ENCODE assay signal across 20 mouse cellular contexts in the genomic region with DNA sequence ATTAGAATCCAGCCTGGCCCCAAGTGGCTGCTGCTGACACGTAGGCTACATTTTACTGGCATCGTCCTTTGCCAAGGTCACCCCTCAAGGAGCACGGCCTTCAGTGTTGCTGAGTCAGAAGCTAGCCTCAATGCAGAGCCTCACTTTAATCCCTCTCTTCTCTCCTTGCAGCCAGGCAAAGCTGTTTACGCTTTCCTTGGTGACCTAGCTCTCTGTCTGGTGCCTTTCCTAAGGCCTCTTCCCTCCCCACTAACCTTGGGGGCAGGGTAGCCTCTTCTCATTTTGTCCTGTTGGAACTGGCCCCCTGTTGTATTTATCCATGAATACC. TPM values are rescaled to one million over a fixed set of nuclear protein-coding genes. Genes with fewer than 3 reads are reported as not detected.
A peak's percentile ranks its signal among the peaks of the same experiment; 100 is the strongest.
DNase-seq lines count a peak whose midpoint lies in the region; ATAC-seq and TF ChIP-seq lines count a peak whose summit lies in the region.
"Had no signal": no experiment of that assay in that cellular context is flagged by ENCODE, and none has a peak within 500 bp of the region (broad histone marks: within the 10 kb centered on the region; RNA-seq: fewer than 3 reads in every experiment).

No protein-coding gene starts in this region.

- peak overlapping the region; percentile 69; the same call in 1 of the 2 replicates for H3K27ac ChIP-seq in gastrocnemius, adult 2 months
- H3K27ac ChIP-seq in midbrain, embryonic 14.5 days (replicated peaks; ENCODE audit: low read depth, low read length) = no peak overlapping the region
- no peak overlapping the region for H3K27ac ChIP-seq in midbrain, embryonic 13.5 days
- H3K27ac ChIP-seq: forebrain, embryonic 13.5 days; hindbrain, embryonic 10.5 days; hindbrain, postnatal 0 days; kidney, embryonic 15.5 days; limb, embryonic 12.5 days; liver, embryonic 12.5 days; neural tube, embryonic 12.5 days had no signal

- no peaks in the 10 kb centered on the region for H3K9me3 ChIP-seq in midbrain, embryonic 14.5 days (ENCODE audit: control insufficient read depth, low read length)
- no peaks in the 10 kb centered on the region for H3K9me3 ChIP-seq in midbrain, embryonic 13.5 days
- H3K9me3 ChIP-seq: forebrain, embryonic 13.5 days; hindbrain, embryonic 10.5 days; kidney, embryonic 15.5 days; limb, embryonic 12.5 days; liver, embryonic 12.5 days; neural tube, embryonic 12.5 days had no signal

- TF ChIP-seq CTCF in gastrocnemius, adult 2 months (IDR thresholded peaks at IDR 0.05) = no peak

- H3K4me3 ChIP-seq in gastrocnemius, adult 2 months = no peak overlapping the region
- H3K4me3 ChIP-seq in midbrain, embryonic 14.5 days (replicated peaks; ENCODE audit: low read depth, low read length) = no peak overlapping the region
- H3K4me3 ChIP-seq in midbrain, embryonic 13.5 days (replicated peaks) = no peak overlapping the region
- H3K4me3 ChIP-seq: erythroblast, embryonic 14.5 days; forebrain, embryonic 13.5 days; hindbrain, embryonic 10.5 days; kidney, embryonic 15.5 days; limb, embryonic 12.5 days; liver, embryonic 12.5 days; neural tube, embryonic 12.5 days had no signal

- intact Hi-C loops in gastrocnemius, adult 2 months (cut with DNase I) = no loop called here
- intact Hi-C loops in gastrocnemius, postnatal 36 days (cut with DNase I) = no loop called here

- no peak overlapping the region for H3K4me2 ChIP-seq in midbrain, embryonic 14.5 days (ENCODE audit: low read length)
- no peak overlapping the region for H3K4me2 ChIP-seq in midbrain, embryonic 13.5 days (replicated peaks)
- H3K4me2 ChIP-seq: forebrain, embryonic 13.5 days; kidney, embryonic 15.5 days; limb, embryonic 12.5 days; liver, embryonic 12.5 days; lung, embryonic 14.5 days; neural tube, embryonic 12.5 days had no signal

- H3K9ac ChIP-seq in midbrain, embryonic 14.5 days (replicated peaks; ENCODE audit: low read length) = no peak overlapping the region
- H3K9ac ChIP-seq in midbrain, embryonic 13.5 days (replicated peaks) = no peak overlapping the region
- H3K9ac ChIP-seq: forebrain, embryonic 13.5 days; kidney, embryonic 15.5 days; limb, embryonic 12.5 days; liver, embryonic 12.5 days; lung, embryonic 14.5 days; neural tube, embryonic 12.5 days had no signal

- WGBS in midbrain, embryonic 14.5 days = 18% methylated on average over 4 of the region's 4 CpGs
- 21% methylated on average over 4 of the region's 4 CpGs for WGBS in midbrain, embryonic 13.5 days

- peak; percentile 27 for DNase-seq in gastrocnemius, adult 2 months
- DNase-seq in gastrocnemius, postnatal 36 days = no peak
- DNase-seq in midbrain, embryonic 14.5 days = peak; percentile 13
- peak; percentile 84 to 91 for DNase-seq in adrenal gland, adult (ENCODE audit: inconsistent age in 2 of 2, low spot score in 1 of 2)
- peak; percentile 71 to 79 for DNase-seq in adrenal gland, postnatal 36 days
- DNase-seq in right cerebral cortex, postnatal 36 days (ENCODE audit: low spot score in 2 of 2) = no peak
- DNase-seq: thymus, adult 18-20 months had no signal

- no peaks in the 10 kb centered on the region for H3K36me3 ChIP-seq in midbrain, embryonic 14.5 days (ENCODE audit: control insufficient read depth, insufficient read depth, low read length)
- H3K36me3 ChIP-seq in midbrain, embryonic 13.5 days = no peaks in the 10 kb centered on the region
- H3K36me3 ChIP-seq: hindbrain, embryonic 10.5 days; kidney, embryonic 15.5 days; limb, embryonic 12.5 days; liver, embryonic 12.5 days; neural tube, embryonic 12.5 days had no signal

- no peaks in the 10 kb centered on the region for H3K27me3 ChIP-seq in midbrain, embryonic 14.5 days (ENCODE audit: control insufficient read depth, insufficient read depth, low read length)
- no peaks in the 10 kb centered on the region for H3K27me3 ChIP-seq in midbrain, embryonic 13.5 days
- H3K27me3 ChIP-seq: forebrain, embryonic 13.5 days; kidney, embryonic 15.5 days; neural tube, embryonic 12.5 days had no signal

- no peak for ATAC-seq in midbrain, embryonic 14.5 days (ENCODE audit: low FRiP score, low TSS enrichment)
- no peak for ATAC-seq in midbrain, embryonic 13.5 days
- no peak for ATAC-seq in megakaryocyte-erythroid progenitor cell, adult 5-6 weeks (replicated peaks; ENCODE audit: low FRiP score, low TSS enrichment, poor library complexity, severe bottlenecking)
- ATAC-seq: forebrain, embryonic 13.5 days; hindbrain, postnatal 0 days; intestine, postnatal 0 days; liver, embryonic 12.5 days had no signal

- H3K4me1 ChIP-seq in midbrain, embryonic 14.5 days (ENCODE audit: control insufficient read depth, insufficient read depth, low read length) = 0 out of 2 replicates have a peak, but pooled peaks cover 5% of the 10 kb centered on the region
- peaks cover 17% of the 10 kb centered on the region for H3K4me1 ChIP-seq in midbrain, embryonic 13.5 days (replicated peaks)
- H3K4me1 ChIP-seq: liver, embryonic 12.5 days; neural tube, embryonic 12.5 days had no signal

RNA-seq across cellular contexts. Expression of gene Kcnma1, which starts 21.9 kb away (rescaled TPM):
- total RNA-seq in gastrocnemius, adult 2 months (2021) = 10 to 100 TPM; 52.6 to 80.4 TPM
- 10 to 100 TPM; 44.2 to 47.3 TPM for total RNA-seq in gastrocnemius, postnatal 36 days (2021)
- polyA plus RNA-seq in midbrain, embryonic 14.5 days (2014; fragmentation: Nextera tagmentation; extraction: Ambion mirVana) = 17.8 and 18.3 TPM in 2 replicates
- 8.1 and 10.6 TPM in 2 replicates for polyA plus RNA-seq in midbrain, embryonic 13.5 days (2015; fragmentation: Nextera tagmentation; extraction: Ambion mirVana)
- 10 to 100 TPM; 46.0 to 72.9 TPM for total RNA-seq in adrenal gland, postnatal 36 days (2021)
- total RNA-seq in megakaryocyte-erythroid progenitor cell, adult 5-6 weeks (2014; fragmentation: Nextera tagmentation) = not detected in 2 replicates
- not detected in 2 replicates for total RNA-seq in megakaryocyte-erythroid progenitor cell, adult 5-6 weeks (2017)
- total RNA-seq: megakaryocyte, adult 5-6 weeks had no signal
- polyA plus RNA-seq: erythroblast, embryonic 14.5 days; liver, embryonic 12.5 days had no signal

Comparison
In these comparisons a context has a peak if more than half of its experiments do, and no peak if none do; other contexts are left out.
1. DNase-seq: peak in gastrocnemius, adult 2 months (single experiment), midbrain, embryonic 14.5 days (single experiment), adrenal gland, adult (2 of 2) and adrenal gland, postnatal 36 days (2 of 2); none in gastrocnemius, postnatal 36 days (0 of 2) and right cerebral cortex, postnatal 36 days (0 of 2).
2. RNA of gene Kcnma1, which starts 21.9 kb away (total RNA-seq): 52.6 to 80.4 TPM in gastrocnemius, adult 2 months, 46.0 to 72.9 TPM in adrenal gland, postnatal 36 days and 44.2 to 47.3 TPM in gastrocnemius, postnatal 36 days; not detected in megakaryocyte-erythroid progenitor cell, adult 5-6 weeks; every median in the first group is over 10 times any median in the second.